Mouse (Mus musculus) small intestine, adult 2 months (tissue): Measurements from ENCODE around the gene Gm42420. TPM values are rescaled to one million over a fixed set of nuclear protein-coding genes. Genes with fewer than 3 reads are reported as not detected.

Source experiments
- H3K27ac ChIP-seq: fragments of 200-500 bp; 2 replicates; pipeline ENCODE4 v1.5.1; 2012; ENCODE audit warnings: low read depth, low read length, control low read depth, inconsistent platforms; ENCODE audit not compliant: insufficient read depth
- H3K27me3 ChIP-seq: fragments of 200-500 bp; 2 replicates; pipeline ENCODE4 v1.6.1; 2012; ENCODE audit warnings: mild to moderate bottlenecking, moderate library complexity, low read length, inconsistent platforms; ENCODE audit not compliant: control insufficient read depth, insufficient read depth
- H3K36me3 ChIP-seq: fragments of 200-500 bp; 2 replicates; pipeline ENCODE4 v1.6.1; 2012; ENCODE audit warnings: mild to moderate bottlenecking, low read length, control low read depth, inconsistent platforms; ENCODE audit not compliant: control insufficient read depth, insufficient read depth
- H3K4me1 ChIP-seq: fragments of 200-500 bp; 2 replicates; pipeline ENCODE4 v1.6.1; 2012; ENCODE audit warnings: low read length, inconsistent platforms, mixed read lengths; ENCODE audit not compliant: control insufficient read depth, insufficient read depth, insufficient read length
- H3K4me3 ChIP-seq: fragments of 200-500 bp; 2 replicates; pipeline ENCODE4 v1.5.1; 2012; ENCODE audit warnings: low read depth, mild to moderate bottlenecking, control low read depth, inconsistent platforms, low read length, moderate library complexity
- CTCF ChIP-seq: fragments of 200-500 bp; IDR thresholded peaks from 2 replicates; pipeline ENCODE4 v1.5.1; 2012; ENCODE audit warnings: low read depth, mild to moderate bottlenecking, control low read depth, inconsistent platforms, low read length, moderate library complexity, mixed read lengths; ENCODE audit not compliant: insufficient replicate concordance, insufficient read length; ENCODE audit errors: extremely low read depth
- POLR2A ChIP-seq: fragments of 200-500 bp; IDR thresholded peaks from 2 replicates; pipeline ENCODE4 v1.6.1; 2012; ENCODE audit warnings: low read depth, mild to moderate bottlenecking, control low read depth, inconsistent platforms, low read length, moderate library complexity
- WGBS: fragments of 180-500 bp; shearing (Covaris S2); methylation state at CpG from one replicate; pipeline ENCODE4 v1.1.7; 2018; 5-methylcytosine and 5-hydroxymethylcytosine counted together
- polyA plus RNA-seq: library from polyadenylated mRNA; depleted of rRNA; stranded (reverse); fragments of >200 nt; gene quantifications from 2 replicates; pipeline ENCODE4 v1.2.3, GENCODE M21; 2012

Gene Gm42420
- polyA plus RNA-seq, 1 experiment: not detected

GRCm38 (mm10) chr6:39574951-39575350, 10.6 kb upstream of the Gm42420 start:
- Histone ChIP-seq H3K27ac (no peak overlapping the region), H3K27me3 (no peaks in the 10 kb centered on the region), H3K36me3 (peaks cover 15% of the 10 kb centered on the region), H3K4me3 (peak overlapping the region; percentile 94), H3K4me1 (peaks cover 3% of the 10 kb centered on the region; the same call in 1 of the 2 replicates)
- 45% methylated on average over 7 of the region's 7 CpGs for WGBS
- TF ChIP-seq POLR2A: no peak
- TF ChIP-seq CTCF: no peak

GRCm38 (mm10) chr6:39579552-39579951, 6.0 kb upstream of the Gm42420 start:
- H3K4me1 ChIP-seq: peaks cover 2% of the 10 kb centered on the region; the same call in 1 of the 2 replicates
- H3K27me3 ChIP-seq: no peaks in the 10 kb centered on the region
- H3K27ac ChIP-seq: no peak overlapping the region
- WGBS: 87% methylated on average over 7 of the region's 7 CpGs
- H3K36me3 ChIP-seq: peaks cover 42% of the 10 kb centered on the region
- H3K4me3 ChIP-seq: no peak overlapping the region
- TF ChIP-seq CTCF (no peak), POLR2A (no peak)

- Histone ChIP-seq H3K36me3 (peaks cover 47% of the 10 kb centered on the region), H3K4me3 (no peak overlapping the region), H3K27ac (no peak overlapping the region), H3K27me3 (no peaks in the 10 kb centered on the region), H3K4me1 (no peaks in the 10 kb centered on the region)
- WGBS: 89% methylated on average over 2 of the region's 2 CpGs
- TF ChIP-seq CTCF (no peak), POLR2A (no peak)
Observed at GRCm38 (mm10) chr6:39580558-39580957, 5.0 kb upstream of the Gm42420 start.

- Histone ChIP-seq H3K27me3 (no peaks in the 10 kb centered on the region), H3K27ac (no peak overlapping the region), H3K4me3 (no peak overlapping the region), H3K4me1 (no peaks in the 10 kb centered on the region), H3K36me3 (peaks cover 53% of the 10 kb centered on the region)
- WGBS: 80% methylated on average over 7 of the region's 7 CpGs
- TF ChIP-seq CTCF (no peak), POLR2A (no peak)
Observed at GRCm38 (mm10) chr6:39581087-39581784, 4.3 kb upstream of the Gm42420 start.

GRCm38 (mm10) chr6:39591481-39591880, 5.9 kb downstream of the Gm42420 start:
- 96% methylated on average over 4 of the region's 4 CpGs for WGBS
- Histone ChIP-seq H3K27ac (no peak overlapping the region), H3K27me3 (no peaks in the 10 kb centered on the region), H3K4me1 (no peaks in the 10 kb centered on the region; the same call in 1 of the 2 replicates), H3K4me3 (no peak overlapping the region), H3K36me3 (peaks cover 10% of the 10 kb centered on the region)
- TF ChIP-seq POLR2A (no peak), CTCF (no peak)

GRCm38 (mm10) chr6:39592401-39593214, 7.1 kb downstream of the Gm42420 start, which contains the start of gene Ndufb2:
Gene Ndufb2, plus strand, starts transcription at chr6:39592574.
- TF ChIP-seq POLR2A: peak; percentile 62; the same call in 1 of the 2 replicates
- no peak for TF ChIP-seq CTCF
- Histone ChIP-seq H3K27me3 (no peaks in the 10 kb centered on the region), H3K4me1 (no peaks in the 10 kb centered on the region; the same call in 1 of the 2 replicates), H3K4me3 (peak within 1 kb of the TSS; percentile 93), H3K27ac (peak within 1 kb of the TSS; percentile 90), H3K36me3 (peaks cover 11% of the 10 kb centered on the region)
- under 1% methylated on average over 56 of the region's 56 CpGs for WGBS

GRCm38 (mm10) chr6:39600851-39601250, 15.3 kb downstream of the Gm42420 start:
- Histone ChIP-seq H3K27me3 (no peaks in the 10 kb centered on the region), H3K36me3 (peaks cover 36% of the 10 kb centered on the region), H3K4me3 (no peak overlapping the region), H3K27ac (no peak overlapping the region), H3K4me1 (no peaks in the 10 kb centered on the region)
- TF ChIP-seq POLR2A (no peak), CTCF (no peak)
- over 99% methylated on average over 3 of the region's 3 CpGs for WGBS
